30 mouse cellular contexts compared by ENCODE assay signal in the genomic region with DNA sequence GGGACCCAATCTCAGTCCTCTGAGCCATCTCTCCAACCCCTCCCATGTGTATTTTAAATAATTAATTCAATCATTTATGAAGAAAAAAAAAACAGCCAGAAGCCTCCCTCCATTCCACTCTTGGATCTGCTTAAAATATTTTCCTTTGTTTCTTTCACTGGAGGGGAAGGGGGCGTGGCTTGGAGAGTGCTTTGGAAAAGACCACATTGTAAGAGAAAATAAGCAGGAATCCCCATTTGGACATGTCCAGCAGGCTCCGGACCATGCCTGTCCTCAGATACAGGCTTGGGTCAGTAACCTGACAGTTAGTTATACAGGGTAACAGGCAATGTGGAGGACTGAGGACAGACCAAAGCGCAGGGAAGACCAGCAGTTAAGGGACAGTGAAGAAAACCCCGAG. TPM values are rescaled to one million over a fixed set of nuclear protein-coding genes. Genes with fewer than 3 reads are reported as not detected.
DNase-seq lines count a peak whose midpoint lies in the region; ATAC-seq and TF ChIP-seq lines count a peak whose summit lies in the region.
"Had no signal": no experiment of that assay in that cellular context is flagged by ENCODE, and none has a peak within 500 bp of the region (broad histone marks: within the 10 kb centered on the region; RNA-seq: fewer than 3 reads in every experiment).

No protein-coding gene starts in this region.

- no peaks in the 10 kb centered on the region for H3K9me3 ChIP-seq in forebrain, embryonic 11.5 days (ENCODE audit: control insufficient read depth, low read length)
- no peaks in the 10 kb centered on the region for H3K9me3 ChIP-seq in forebrain, embryonic 12.5 days
- no peaks in the 10 kb centered on the region for H3K9me3 ChIP-seq in hindbrain, embryonic 10.5 days
- H3K9me3 ChIP-seq in hindbrain, postnatal 0 days (ENCODE audit: low read length): no peaks in the 10 kb centered on the region
- H3K9me3 ChIP-seq in lung, embryonic 14.5 days (ENCODE audit: low read depth, low read length): no peaks in the 10 kb centered on the region
- H3K9me3 ChIP-seq: embryonic facial prominence, embryonic 13.5 days; hindbrain, embryonic 13.5 days; limb, embryonic 12.5 days; midbrain, embryonic 15.5 days; neural tube, embryonic 12.5 days had no signal

- H3K9ac ChIP-seq in forebrain, embryonic 11.5 days (ENCODE audit: low read length): no peak overlapping the region
- H3K9ac ChIP-seq in forebrain, embryonic 12.5 days: no peak overlapping the region
- H3K9ac ChIP-seq in hindbrain, postnatal 0 days (replicated peaks; ENCODE audit: low read length): no peak overlapping the region
- no peak overlapping the region for H3K9ac ChIP-seq in lung, embryonic 14.5 days
- H3K9ac ChIP-seq: embryonic facial prominence, embryonic 13.5 days; hindbrain, embryonic 13.5 days; kidney, embryonic 15.5 days; limb, embryonic 12.5 days; liver, postnatal 0 days; midbrain, embryonic 15.5 days; neural tube, embryonic 12.5 days had no signal

- no peak overlapping the region for H3K4me2 ChIP-seq in forebrain, embryonic 11.5 days (ENCODE audit: low read depth, low read length, severe bottlenecking)
- no peak overlapping the region for H3K4me2 ChIP-seq in forebrain, embryonic 12.5 days
- no peak overlapping the region for H3K4me2 ChIP-seq in hindbrain, postnatal 0 days (ENCODE audit: low read depth, low read length)
- no peak overlapping the region for H3K4me2 ChIP-seq in lung, embryonic 14.5 days
- H3K4me2 ChIP-seq: embryonic facial prominence, embryonic 13.5 days; hindbrain, embryonic 13.5 days; kidney, embryonic 15.5 days; limb, embryonic 12.5 days; liver, embryonic 11.5 days; midbrain, embryonic 15.5 days; neural tube, embryonic 12.5 days had no signal

- no peak for ATAC-seq in forebrain, embryonic 11.5 days (replicated peaks; ENCODE audit: low FRiP score)
- no peak for ATAC-seq in forebrain, embryonic 12.5 days (ENCODE audit: low FRiP score)
- ATAC-seq in hindbrain, postnatal 0 days: no peak
- ATAC-seq in lung, embryonic 14.5 days (ENCODE audit: insufficient read depth): no peak
- ATAC-seq: forebrain, embryonic 14.5 days; inflammation-experienced regulatory T-cells, adult 6 months; liver, postnatal 0 days; midbrain, embryonic 15.5 days had no signal

- H3K36me3 ChIP-seq in forebrain, embryonic 11.5 days (ENCODE audit: control insufficient read depth, insufficient read depth, low read length): no peaks in the 10 kb centered on the region
- H3K36me3 ChIP-seq in forebrain, embryonic 12.5 days (replicated peaks): no peaks in the 10 kb centered on the region
- H3K36me3 ChIP-seq in hindbrain, embryonic 10.5 days: no peaks in the 10 kb centered on the region
- no peaks in the 10 kb centered on the region for H3K36me3 ChIP-seq in hindbrain, postnatal 0 days (ENCODE audit: insufficient read depth, low read length)
- H3K36me3 ChIP-seq in lung, embryonic 14.5 days (ENCODE audit: insufficient read depth): no peaks in the 10 kb centered on the region
- H3K36me3 ChIP-seq: embryonic facial prominence, embryonic 13.5 days; hindbrain, embryonic 13.5 days; kidney, embryonic 15.5 days; limb, embryonic 12.5 days; midbrain, embryonic 15.5 days; neural tube, embryonic 12.5 days had no signal

- WGBS in forebrain, embryonic 11.5 days: 75% methylated on average over 4 of the region's 4 CpGs
- WGBS in forebrain, embryonic 12.5 days: 63% methylated on average over 4 of the region's 4 CpGs
- 71% methylated on average over 4 of the region's 4 CpGs for WGBS in hindbrain, embryonic 10.5 days
- WGBS in hindbrain, postnatal 0 days: 54% methylated on average over 4 of the region's 4 CpGs
- WGBS in lung, embryonic 14.5 days: 67% methylated on average over 4 of the region's 4 CpGs

- TF ChIP-seq CTCF in hindbrain, postnatal 0 days (IDR thresholded peaks at IDR 0.05; ENCODE audit: low read depth): no peak
- no peak for TF ChIP-seq CTCF in lung, embryonic 14.5 days (IDR thresholded peaks at IDR 0.05; ENCODE audit: low read depth)

- H3K4me1 ChIP-seq in forebrain, embryonic 11.5 days (replicated peaks; ENCODE audit: control insufficient read depth, insufficient read depth, low read length): 0 out of 2 replicates have a peak, but pooled peaks cover 2% of the 10 kb centered on the region
- H3K4me1 ChIP-seq in forebrain, embryonic 12.5 days: peaks cover 10% of the 10 kb centered on the region
- peaks cover 35% of the 10 kb centered on the region for H3K4me1 ChIP-seq in hindbrain, embryonic 10.5 days (replicated peaks)
- H3K4me1 ChIP-seq in hindbrain, postnatal 0 days (ENCODE audit: insufficient read depth, low read length): 0 out of 2 replicates have a peak, but pooled peaks cover 4% of the 10 kb centered on the region
- no peaks in the 10 kb centered on the region for H3K4me1 ChIP-seq in lung, embryonic 14.5 days (ENCODE audit: insufficient read depth)
- no peaks in the 10 kb centered on the region for H3K4me1 ChIP-seq in brown adipose tissue, adult 24 weeks (ENCODE audit: control insufficient read depth, insufficient read depth, insufficient read length, low read length)

- H3K27me3 ChIP-seq in forebrain, embryonic 11.5 days (ENCODE audit: control insufficient read depth, insufficient read depth, low read length): no peaks in the 10 kb centered on the region
- H3K27me3 ChIP-seq in forebrain, embryonic 12.5 days: no peaks in the 10 kb centered on the region
- no peaks in the 10 kb centered on the region for H3K27me3 ChIP-seq in hindbrain, embryonic 10.5 days (ENCODE audit: insufficient read depth, poor library complexity, severe bottlenecking)
- no peaks in the 10 kb centered on the region for H3K27me3 ChIP-seq in hindbrain, postnatal 0 days (ENCODE audit: insufficient read depth, low read length)
- no peaks in the 10 kb centered on the region for H3K27me3 ChIP-seq in lung, embryonic 14.5 days (ENCODE audit: insufficient read depth, low read length)
- H3K27me3 ChIP-seq: embryonic facial prominence, embryonic 13.5 days; hindbrain, embryonic 13.5 days; kidney, embryonic 15.5 days; limb, embryonic 12.5 days; midbrain, embryonic 15.5 days; neural tube, embryonic 12.5 days had no signal

- no peak overlapping the region for H3K4me3 ChIP-seq in forebrain, embryonic 11.5 days (ENCODE audit: low read depth, low read length)
- H3K4me3 ChIP-seq in forebrain, embryonic 12.5 days (replicated peaks): no peak overlapping the region
- H3K4me3 ChIP-seq in hindbrain, embryonic 10.5 days: no peak overlapping the region
- H3K4me3 ChIP-seq in hindbrain, postnatal 0 days (ENCODE audit: low read length): no peak overlapping the region
- H3K4me3 ChIP-seq in lung, embryonic 14.5 days (ENCODE audit: low read depth, low read length): no peak overlapping the region
- no peak overlapping the region for H3K4me3 ChIP-seq in brown adipose tissue, adult 24 weeks (ENCODE audit: insufficient read depth, low read depth, low read length)
- H3K4me3 ChIP-seq: embryonic facial prominence, embryonic 13.5 days; erythroblast, embryonic 14.5 days; hindbrain, embryonic 13.5 days; kidney, embryonic 15.5 days; layer of hippocampus, adult 2 months; limb, embryonic 12.5 days; midbrain, embryonic 15.5 days; neural tube, embryonic 12.5 days had no signal

- peak; percentile 33 for DNase-seq in forebrain, embryonic 11.5 days (ENCODE audit: low spot score)
- DNase-seq in hindbrain, embryonic 10.5 days (ENCODE audit: low spot score): no peak
- no peak for DNase-seq in hindbrain, postnatal 0 days (ENCODE audit: low spot score)
- DNase-seq in lung, embryonic 14.5 days: peak; percentile 34
- DNase-seq in lung, postnatal 4 days: no peak
- DNase-seq: adrenal gland, postnatal 14 days; cerebellum, adult 8-10 months; cerebellum, postnatal 36 days; embryo, embryonic 11 days; gastrocnemius, postnatal 10 days; liver, postnatal 0 days; right cerebral cortex, postnatal 14 days; spleen, adult 18-20 months; thymus, adult 18-20 months; thymus, postnatal 36 days had no signal

- H3K27ac ChIP-seq in forebrain, embryonic 11.5 days (ENCODE audit: low read depth, low read length): no peak overlapping the region
- H3K27ac ChIP-seq in forebrain, embryonic 12.5 days: no peak overlapping the region
- H3K27ac ChIP-seq in hindbrain, embryonic 10.5 days: peak overlapping the region; percentile 36
- H3K27ac ChIP-seq in hindbrain, postnatal 0 days: no peak overlapping the region
- no peak overlapping the region for H3K27ac ChIP-seq in lung, embryonic 14.5 days (ENCODE audit: low read depth)
- H3K27ac ChIP-seq in brown adipose tissue, adult 24 weeks (replicated peaks; ENCODE audit: low read depth, low read length): 0 out of 2 replicates have a peak overlapping the region, but pooled peaks have one; percentile 1
- H3K27ac ChIP-seq: embryonic facial prominence, embryonic 13.5 days; hindbrain, embryonic 13.5 days; kidney, embryonic 15.5 days; layer of hippocampus, adult 2 months; limb, embryonic 12.5 days; macrophage; midbrain, embryonic 15.5 days; neural tube, embryonic 12.5 days had no signal

RNA-seq across cellular contexts. Expression of gene Pold3, which starts 3.8 kb away (rescaled TPM):
- polyA plus RNA-seq in forebrain, embryonic 11.5 days (2014; fragmentation: Nextera tagmentation; extraction: Ambion mirVana): 116 and 121 TPM in 2 replicates
- polyA plus RNA-seq in forebrain, embryonic 12.5 days (2016; fragmentation: Nextera tagmentation; extraction: Ambion mirVana): 98.4 and 98.7 TPM in 2 replicates
- polyA plus RNA-seq in hindbrain, embryonic 10.5 days (2016; fragmentation: Nextera tagmentation; extraction: Ambion mirVana): 70.7 and 107 TPM in 2 replicates
- total RNA-seq in hindbrain, postnatal 0 days (2014; rRNA removed): 20.4 and 29.4 TPM in 2 replicates
- polyA plus RNA-seq in hindbrain, postnatal 0 days (2015; fragmentation: Nextera tagmentation; extraction: Ambion mirVana): 38.6 and 41.0 TPM in 2 replicates
- 70.8 and 71.9 TPM in 2 replicates for polyA plus RNA-seq in lung, embryonic 14.5 days (2014; fragmentation: Nextera tagmentation; extraction: Ambion mirVana)
- 5.4 and 8.1 TPM in 2 replicates for polyA plus RNA-seq in brown adipose tissue, adult 24 weeks (2012; ENCODE audit: insufficient read depth, insufficient read length, missing spikeins)

RNA-seq across cellular contexts. Expression of gene Lipt2, which starts 33.9 kb away (rescaled TPM):
- 20.4 and 22.5 TPM in 2 replicates for polyA plus RNA-seq in forebrain, embryonic 11.5 days (2014; fragmentation: Nextera tagmentation; extraction: Ambion mirVana)
- 14.4 and 14.9 TPM in 2 replicates for polyA plus RNA-seq in forebrain, embryonic 12.5 days (2016; fragmentation: Nextera tagmentation; extraction: Ambion mirVana)
- polyA plus RNA-seq in hindbrain, embryonic 10.5 days (2016; fragmentation: Nextera tagmentation; extraction: Ambion mirVana): 25.3 and 26.9 TPM in 2 replicates
- total RNA-seq in hindbrain, postnatal 0 days (2014; rRNA removed): 13.8 and 20.1 TPM in 2 replicates
- polyA plus RNA-seq in hindbrain, postnatal 0 days (2015; fragmentation: Nextera tagmentation; extraction: Ambion mirVana): 19.2 and 19.5 TPM in 2 replicates
- polyA plus RNA-seq in lung, embryonic 14.5 days (2014; fragmentation: Nextera tagmentation; extraction: Ambion mirVana): 22.9 and 27.3 TPM in 2 replicates
- polyA plus RNA-seq in brown adipose tissue, adult 24 weeks (2012; ENCODE audit: insufficient read depth, insufficient read length, missing spikeins): 5.9 and 12.3 TPM in 2 replicates

RNA-seq across cellular contexts. Expression of gene Kcne3, which starts 51.1 kb away (rescaled TPM):
- polyA plus RNA-seq in forebrain, embryonic 11.5 days (2014; fragmentation: Nextera tagmentation; extraction: Ambion mirVana): 3.3 and 4.1 TPM in 2 replicates
- polyA plus RNA-seq in forebrain, embryonic 12.5 days (2016; fragmentation: Nextera tagmentation; extraction: Ambion mirVana): 2.0 and 3.0 TPM in 2 replicates
- polyA plus RNA-seq in hindbrain, embryonic 10.5 days (2016; fragmentation: Nextera tagmentation; extraction: Ambion mirVana): 5.3 and 7.1 TPM in 2 replicates
- total RNA-seq in hindbrain, postnatal 0 days (2014; rRNA removed): 0.47 TPM in 1 of 2 replicates, not detected in the other
- 0.25 and 0.33 TPM in 2 replicates for polyA plus RNA-seq in hindbrain, postnatal 0 days (2015; fragmentation: Nextera tagmentation; extraction: Ambion mirVana)
- polyA plus RNA-seq in lung, embryonic 14.5 days (2014; fragmentation: Nextera tagmentation; extraction: Ambion mirVana): 1.8 and 2.2 TPM in 2 replicates
- not detected in 2 replicates for polyA plus RNA-seq in brown adipose tissue, adult 24 weeks (2012; ENCODE audit: insufficient read depth, insufficient read length, missing spikeins)
- total RNA-seq: left cerebral cortex, postnatal 10 days had no signal
- polyA plus RNA-seq: erythroblast, embryonic 14.5 days; inflammation-experienced regulatory T-cells, adult 6 months had no signal

Comparison
In these comparisons a context has a peak if more than half of its experiments do, and no peak if none do; other contexts are left out.
1. DNase-seq: peak in forebrain, embryonic 11.5 days (single experiment) and lung, embryonic 14.5 days (single experiment); none in hindbrain, embryonic 10.5 days (single experiment), hindbrain, postnatal 0 days (single experiment) and lung, postnatal 4 days (0 of 2).
2. H3K27ac ChIP-seq: peak in hindbrain, embryonic 10.5 days (single experiment) and brown adipose tissue, adult 24 weeks (single experiment); none in forebrain, embryonic 11.5 days (single experiment), forebrain, embryonic 12.5 days (single experiment), hindbrain, postnatal 0 days (single experiment) and lung, embryonic 14.5 days (single experiment).